Mouse (Mus musculus): ENCODE measurements at regions not wholly inside any gene's neighbourhood (a gene's known extent, or its start where the extent isn't known, plus 50 kb on each side); places are given as distances from the start of the nearest gene placed in this dataset.

GRCm38 (mm10) chrX:166725761-166726503 lies 140.4 kb upstream of the Egfl6 start:
- DNase-seq (ENCODE audit: low spot score) = no peak

- no peak for DNase-seq (ENCODE audit: low spot score)
Observed at GRCm38 (mm10) chrX:166718075-166718474, 132.6 kb upstream of the Egfl6 start.

- no peak for DNase-seq (ENCODE audit: low spot score)
Observed at GRCm38 (mm10) chrX:166709306-166709705, 123.8 kb upstream of the Egfl6 start.

GRCm38 (mm10) chrX:166708106-166708505 lies 122.6 kb upstream of the Egfl6 start:
- no peak for DNase-seq (ENCODE audit: low spot score)

GRCm38 (mm10) chrX:166707029-166707428 lies 121.5 kb upstream of the Egfl6 start:
- DNase-seq (ENCODE audit: low spot score) = no peak

DNA sequence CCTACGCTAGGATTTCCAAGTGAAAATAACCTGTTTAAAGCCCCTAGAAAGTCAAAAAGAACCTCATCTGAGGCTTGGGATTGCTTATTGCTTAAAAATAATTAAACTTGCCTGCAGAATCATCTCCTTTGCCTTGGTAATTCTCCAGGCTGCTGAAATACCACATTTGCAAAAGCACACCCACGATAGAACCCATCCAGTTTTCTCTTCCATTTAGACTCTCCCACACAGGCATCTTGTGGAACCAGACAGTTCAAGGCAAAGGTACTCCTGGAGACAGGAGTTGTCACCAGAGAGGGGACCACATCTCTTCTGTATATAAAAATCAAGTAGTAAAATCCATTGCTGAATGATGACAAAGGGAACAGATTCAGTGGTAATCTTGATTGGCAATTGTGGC lies 118.8 kb upstream of the Egfl6 start:
- no peak for DNase-seq (ENCODE audit: low spot score)

DNA sequence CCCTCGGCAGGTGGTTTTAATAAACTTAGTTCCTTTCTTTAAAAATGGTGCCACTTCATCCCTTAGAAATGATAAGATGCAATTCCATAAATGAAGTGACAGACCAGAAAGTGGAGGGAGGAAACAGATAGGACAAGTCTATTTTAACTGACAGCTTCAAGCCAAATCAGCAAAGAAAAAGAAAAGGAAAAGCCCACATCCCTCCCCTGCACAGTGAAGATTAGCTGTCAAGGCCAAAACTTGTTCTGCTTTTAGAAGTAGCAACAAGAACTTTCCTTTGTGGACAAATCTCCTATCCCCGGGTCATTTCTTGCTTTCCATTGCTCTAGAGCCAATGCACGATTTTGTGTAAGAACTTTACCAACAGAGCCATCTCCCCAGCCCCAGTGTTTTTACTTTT lies 108.7 kb upstream of the Egfl6 start:
- DNase-seq (ENCODE audit: low spot score) = no peak

- no peak for DNase-seq (ENCODE audit: low spot score)
Observed at GRCm38 (mm10) chrX:166688779-166689178, 103.3 kb upstream of the Egfl6 start.

- DNase-seq (ENCODE audit: low spot score) = no peak
Observed at GRCm38 (mm10) chrX:166673404-166673803, 87.9 kb upstream of the Egfl6 start.

DNA sequence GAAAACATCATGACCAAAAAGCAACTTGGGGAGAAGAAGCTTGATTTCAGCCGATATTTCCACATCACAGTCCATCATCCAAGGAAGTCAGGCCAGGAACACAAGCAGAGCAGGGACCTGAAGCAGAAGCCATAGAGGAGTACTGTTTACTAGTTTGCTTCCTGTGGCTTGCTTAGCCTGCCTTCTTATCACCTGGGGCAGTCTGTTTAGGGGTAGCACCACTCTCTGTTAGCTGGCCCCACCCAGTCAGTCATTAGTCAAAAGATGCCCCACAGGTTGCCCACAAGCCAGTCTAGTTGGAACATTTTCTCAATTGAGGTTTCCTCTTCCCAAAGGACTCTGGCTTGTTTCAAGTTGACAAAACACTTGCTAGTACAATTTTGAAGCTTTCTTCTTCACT lies 87.1 kb upstream of the Egfl6 start:
- no peak for DNase-seq (ENCODE audit: low spot score)

DNA sequence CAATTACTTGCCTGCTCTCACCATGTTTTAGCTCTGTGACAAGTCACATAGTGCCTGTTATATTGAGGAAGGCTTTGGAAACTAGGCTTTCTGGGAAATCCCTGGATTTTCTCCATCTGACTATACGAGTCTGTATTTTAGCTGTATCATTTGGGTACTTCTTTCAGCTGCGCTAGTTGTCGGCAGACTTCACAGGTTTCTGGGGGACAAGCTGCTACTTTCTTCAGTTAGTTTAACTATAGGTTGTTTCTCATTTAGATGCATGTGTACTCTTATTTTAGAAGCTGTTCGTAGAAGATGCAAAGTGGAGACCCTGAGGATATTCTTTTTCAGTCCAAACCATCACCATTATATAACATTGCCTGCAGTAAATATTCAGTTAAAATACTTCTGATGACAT lies 86.3 kb upstream of the Egfl6 start:
- DNase-seq (ENCODE audit: low spot score) = no peak

DNA sequence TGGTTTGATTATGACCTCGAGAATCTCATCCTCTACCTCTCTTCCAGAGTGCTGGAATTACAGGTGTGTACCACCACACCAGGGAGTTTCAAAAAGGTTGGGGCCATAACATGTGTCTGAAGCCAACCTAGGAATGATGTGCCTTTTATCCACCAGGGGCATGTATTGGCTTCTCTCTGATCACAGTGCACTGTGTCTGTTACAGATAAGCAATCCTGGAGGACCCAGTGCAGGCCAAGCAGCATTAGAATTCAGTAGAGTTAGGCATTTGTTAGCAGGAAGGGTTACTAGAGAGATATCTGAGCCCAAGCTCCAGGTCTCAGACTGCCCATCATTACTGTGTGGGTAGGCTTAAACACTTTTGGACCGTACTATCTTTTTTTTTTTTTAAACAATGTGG lies 80.8 kb upstream of the Egfl6 start:
- no peak for DNase-seq (ENCODE audit: low spot score)

- no peak for DNase-seq (ENCODE audit: low spot score)
Observed at GRCm38 (mm10) chrX:166661808-166662207, 76.3 kb upstream of the Egfl6 start.

DNA sequence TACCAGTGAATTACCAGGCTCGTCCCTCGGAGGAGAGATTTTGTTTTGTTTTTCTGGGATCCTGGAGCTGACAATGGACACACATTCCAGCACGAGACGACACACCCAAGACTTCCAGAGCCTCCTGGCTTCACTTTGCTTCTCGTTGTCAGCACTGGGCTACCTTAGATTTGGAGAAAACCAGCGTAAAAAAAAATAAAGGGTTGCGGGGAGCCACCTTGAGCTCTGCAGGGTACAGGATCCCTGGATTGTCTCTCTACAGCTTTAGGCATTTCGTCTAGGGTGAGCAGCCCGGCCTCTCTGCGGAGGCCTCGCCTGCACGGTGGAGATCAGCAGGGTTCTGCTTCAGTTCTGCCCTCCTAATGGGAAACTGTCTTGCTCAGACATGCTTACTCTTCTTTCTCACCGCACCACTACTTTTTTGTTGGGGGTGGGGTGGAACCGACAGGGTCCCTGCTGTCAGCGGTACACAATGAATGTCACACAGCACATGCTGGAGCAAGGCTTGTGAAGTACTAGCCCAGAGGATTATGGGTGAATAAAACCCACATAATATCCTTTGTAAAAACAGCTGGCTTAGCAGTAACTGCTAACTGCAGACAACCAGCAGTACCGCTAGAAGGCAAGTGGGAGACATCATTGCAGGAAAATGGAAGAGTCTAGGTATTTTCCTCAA lies 75.7 kb upstream of the Egfl6 start:
- DNase-seq (ENCODE audit: low spot score) = peak; percentile 29

DNA sequence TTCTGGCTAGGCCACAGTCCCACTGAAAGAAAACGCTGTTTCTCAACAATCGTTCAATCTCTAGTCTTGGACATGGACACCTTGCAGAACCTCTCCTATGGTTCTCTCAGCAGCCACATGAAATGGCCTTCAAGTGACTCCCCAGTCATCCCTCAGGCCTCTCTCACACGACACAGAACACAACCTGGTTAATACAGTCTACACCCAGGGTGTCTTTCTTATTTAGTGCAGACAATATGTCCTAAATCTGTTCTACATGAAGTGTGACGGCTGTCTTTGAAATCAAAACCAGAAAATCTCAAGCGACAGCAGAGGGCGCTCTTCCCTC lies 75.2 kb upstream of the Egfl6 start:
- DNase-seq (ENCODE audit: low spot score) = no peak

GRCm38 (mm10) chrX:166652400-166652799 lies 66.9 kb upstream of the Egfl6 start:
- no peak for DNase-seq (ENCODE audit: low spot score)

DNA sequence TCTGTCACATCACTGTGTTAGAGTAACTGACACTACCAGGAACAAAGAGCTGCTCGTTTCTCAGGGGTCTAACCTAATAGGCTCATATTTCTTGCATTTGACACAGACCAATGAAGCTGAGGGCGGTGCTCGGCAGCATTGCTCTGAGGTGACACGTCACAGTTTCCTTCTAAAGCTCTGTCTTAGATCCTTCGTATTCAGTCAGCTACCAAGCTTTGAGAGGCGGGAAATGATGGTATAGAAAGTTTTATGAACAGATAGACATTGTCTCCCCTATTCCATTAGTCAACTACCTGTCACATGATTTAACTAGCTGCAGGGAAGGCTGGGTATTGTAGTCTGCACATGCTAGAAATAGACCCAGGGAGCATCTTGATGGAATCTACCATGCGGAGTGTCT lies 60.2 kb upstream of the Egfl6 start:
- no peak for DNase-seq (ENCODE audit: low spot score)

- DNase-seq (ENCODE audit: low spot score) = no peak
Observed at GRCm38 (mm10) chrX:166641256-166641655, 55.7 kb upstream of the Egfl6 start.

- no peak for DNase-seq (ENCODE audit: low spot score)
Observed at GRCm38 (mm10) chrX:166640258-166640657, 54.7 kb upstream of the Egfl6 start.
